Mouse (Mus musculus) adrenal gland (tissue): ENCODE data around the gene Pqlc2.

Source experiments
- intact Hi-C: fragments of 180-260 bp; cut with DNase I; formaldehyde crosslinking; loops from one replicate; pipeline ENCODE4 v1.15.1; 2025

Gene Pqlc2

DNA sequence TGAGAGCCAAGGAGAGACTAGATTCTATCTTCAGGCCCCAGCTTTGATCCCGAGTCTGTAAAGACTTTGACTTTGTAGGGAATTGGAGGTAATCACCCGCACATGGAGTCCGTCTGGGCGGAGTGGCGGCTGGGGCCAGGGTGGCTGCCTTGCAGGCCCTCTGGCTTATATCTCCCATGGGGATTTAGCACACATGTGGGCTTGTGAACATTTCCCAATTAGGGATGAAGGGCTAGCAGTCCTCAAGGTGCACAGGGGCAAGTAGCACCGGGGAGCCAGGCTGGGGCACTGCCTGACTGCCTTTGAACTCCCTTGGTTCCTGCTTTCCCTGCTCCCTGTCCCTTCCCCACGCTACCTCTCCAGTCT, 44.0 kb downstream of the Pqlc2 start:
- intact Hi-C loops: no loop called here

- intact Hi-C loops: no loop called here
Observed at GRCm38 (mm10) chr4:139265783-139266499, 44.6 kb downstream of the Pqlc2 start.

- intact Hi-C loops: no loop called here
Observed at GRCm38 (mm10) chr4:139262981-139263380, 47.5 kb downstream of the Pqlc2 start.

GRCm38 (mm10) chr4:139259302-139259871, 51.1 kb downstream of the Pqlc2 start:
- intact Hi-C loops: no loop called here

- intact Hi-C loops: no loop called here
Observed at GRCm38 (mm10) chr4:139258621-139259301, 51.7 kb downstream of the Pqlc2 start.

DNA sequence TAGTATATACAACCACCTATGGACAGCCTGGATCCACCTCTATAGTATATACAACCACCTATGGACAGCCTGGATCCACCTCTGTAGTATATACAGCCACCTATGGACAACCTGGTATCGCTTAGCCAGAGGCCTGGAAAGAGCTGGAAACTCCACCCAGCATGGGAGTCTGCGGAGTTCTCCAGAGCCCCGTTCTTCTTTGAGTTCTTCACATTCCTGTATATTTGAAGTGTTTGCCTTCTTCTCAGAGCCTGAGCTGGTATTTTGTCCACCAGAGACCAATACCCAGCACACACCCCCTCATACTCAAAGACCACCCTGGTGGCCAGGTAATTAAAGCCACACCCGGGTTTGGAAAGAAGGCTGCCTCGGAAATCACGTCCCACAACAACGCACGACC, 53.8 kb downstream of the Pqlc2 start:
- intact Hi-C loops: no loop called here

DNA sequence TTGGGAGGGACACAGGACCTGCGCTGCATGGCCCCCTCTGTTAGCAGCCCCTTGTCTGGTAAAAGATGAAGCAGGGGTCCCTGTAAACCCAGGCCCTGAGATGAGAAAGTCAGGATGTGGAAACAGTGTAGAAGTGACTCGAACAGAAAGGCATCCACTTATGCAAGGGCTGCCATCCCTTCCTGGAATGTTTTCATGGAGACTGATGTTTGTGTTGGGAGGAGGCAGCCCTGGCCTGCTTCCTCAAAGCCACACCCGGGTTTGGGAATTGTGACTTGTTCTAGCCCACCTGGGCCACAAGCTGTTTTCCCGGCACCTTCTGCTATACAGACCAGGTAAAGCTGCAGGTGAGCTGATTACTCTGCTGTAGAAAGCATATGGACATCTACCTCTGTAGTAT, 54.4 kb downstream of the Pqlc2 start:
- intact Hi-C loops: no loop called here

GRCm38 (mm10) chr4:139253206-139253605, 57.3 kb downstream of the Pqlc2 start:
- intact Hi-C loops: loop anchor here (5.0 kb wide), 1 partner anchor 166 kb away; no protein-coding TSS in a partner anchor

DNA sequence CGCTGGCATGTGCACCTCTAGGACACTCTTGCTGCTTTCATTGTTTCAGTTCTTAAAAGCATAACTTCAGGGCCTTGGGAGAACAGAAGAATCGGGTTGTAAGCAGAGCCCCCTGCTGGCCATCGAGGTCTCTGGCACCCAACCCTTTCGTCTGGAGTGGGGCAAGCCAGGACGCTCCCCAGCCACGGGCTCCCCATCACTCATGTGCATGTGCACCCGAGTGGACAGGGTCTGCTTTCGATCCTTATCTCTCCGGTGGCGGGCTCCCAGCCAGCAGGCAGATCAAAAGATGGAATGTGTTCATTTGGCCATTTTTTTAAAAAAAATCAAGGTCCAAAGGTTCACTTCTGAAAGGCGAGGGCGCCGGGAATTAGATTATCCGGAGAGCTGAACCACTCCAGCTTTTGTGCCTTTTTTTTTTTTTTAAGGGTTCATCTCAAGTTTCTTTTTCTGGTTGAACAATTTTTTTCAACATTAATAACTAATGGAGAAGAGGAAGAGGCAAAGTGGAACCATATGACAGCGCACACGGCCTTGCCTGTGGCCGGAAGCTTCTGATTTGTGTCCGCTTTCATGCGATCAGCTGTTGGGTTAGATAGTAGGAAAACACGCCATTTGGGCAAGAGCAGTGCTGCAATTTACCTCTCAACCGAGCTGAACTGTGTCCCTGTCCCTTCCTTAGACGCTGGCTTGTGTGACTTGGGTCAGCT, 58.3 kb downstream of the Pqlc2 start:
- intact Hi-C loops: loop anchor here (5.0 kb wide), 1 partner anchor 165 kb away; no protein-coding TSS in a partner anchor

GRCm38 (mm10) chr4:139250886-139251285, 59.6 kb downstream of the Pqlc2 start:
- intact Hi-C loops: loop anchor here (5.0 kb wide), 1 partner anchor 164 kb away; no protein-coding TSS in a partner anchor

DNA sequence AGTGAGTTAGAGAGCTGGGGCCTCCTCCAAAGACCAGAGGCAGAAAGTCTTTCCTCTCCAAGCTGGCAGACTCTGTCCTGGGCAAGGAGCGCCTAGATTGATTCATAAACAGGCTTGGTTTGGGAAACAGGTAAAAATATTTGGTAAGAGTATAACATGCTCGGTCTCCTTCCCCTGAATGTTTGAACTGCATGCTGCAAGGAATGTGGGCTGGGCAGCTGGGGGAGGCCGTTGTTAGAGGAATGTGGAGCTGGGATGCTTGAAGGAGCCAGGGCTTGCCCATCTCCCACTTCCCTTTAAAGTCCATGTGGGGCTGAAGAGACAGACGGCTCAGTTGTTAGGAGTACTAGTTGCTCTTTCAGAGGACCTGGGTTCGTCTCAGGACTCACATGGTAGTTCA, 60.5 kb downstream of the Pqlc2 start:
- intact Hi-C loops: loop anchor here (5.0 kb wide), 1 partner anchor 163 kb away; no protein-coding TSS in a partner anchor

- intact Hi-C loops: no loop called here
Observed at GRCm38 (mm10) chr4:139248736-139249135, 61.8 kb downstream of the Pqlc2 start.

DNA sequence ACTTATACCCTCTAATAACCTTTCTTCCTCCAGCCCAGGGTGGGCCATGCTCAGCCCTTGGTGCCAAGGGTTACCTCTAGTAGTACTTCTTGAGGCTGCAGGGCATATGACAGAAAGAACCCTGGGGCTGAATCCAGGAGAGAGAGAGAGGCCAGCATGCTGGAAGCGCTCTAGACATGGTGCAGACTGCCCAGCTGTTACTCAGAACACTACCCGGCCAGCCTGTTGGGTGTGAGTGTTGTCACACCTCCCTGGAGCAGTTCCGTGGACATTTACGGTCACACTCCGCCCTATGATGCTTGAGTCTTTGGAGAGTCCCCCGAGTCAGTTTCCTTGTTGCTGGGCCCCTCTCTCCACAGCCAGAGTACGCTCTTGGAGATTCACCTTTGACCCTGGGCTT, 62.5 kb downstream of the Pqlc2 start:
- intact Hi-C loops: no loop called here

DNA sequence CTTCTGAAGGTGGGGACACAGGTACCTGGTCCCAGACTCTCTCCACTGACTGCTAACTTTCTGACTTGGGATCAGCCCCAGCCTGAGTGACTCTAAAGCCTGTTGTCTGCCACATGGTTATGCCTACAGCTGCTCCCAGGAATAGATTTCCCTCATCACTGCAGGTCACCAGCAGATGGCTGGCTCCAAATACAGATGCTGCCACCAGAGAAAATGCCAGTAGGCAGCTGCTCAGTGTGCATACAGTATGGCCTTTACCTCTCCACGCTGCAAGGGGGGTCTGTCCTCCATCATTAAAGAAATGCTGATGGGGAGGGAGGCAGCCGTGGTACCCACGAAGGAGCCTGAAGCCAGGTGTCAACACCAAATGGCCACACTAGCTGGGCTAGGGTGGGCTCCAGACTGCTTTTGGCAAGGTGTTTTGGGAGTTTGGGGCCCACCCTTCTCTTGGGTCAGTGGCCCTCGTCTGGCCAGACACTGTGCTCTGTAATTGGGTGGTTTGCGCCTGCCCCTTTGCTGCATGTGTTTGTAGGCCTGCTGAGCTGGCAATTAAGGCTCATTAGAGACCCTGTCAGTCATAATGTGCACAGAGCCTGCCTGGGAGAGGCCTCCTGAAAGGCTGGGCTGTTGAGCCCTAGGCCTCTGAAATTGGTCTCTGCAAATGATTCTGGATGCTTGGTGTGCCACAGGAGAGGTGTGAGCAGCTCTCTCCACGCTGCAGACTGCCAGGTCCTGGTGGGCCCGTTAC, 64.2 kb downstream of the Pqlc2 start:
- intact Hi-C loops: no loop called here

DNA sequence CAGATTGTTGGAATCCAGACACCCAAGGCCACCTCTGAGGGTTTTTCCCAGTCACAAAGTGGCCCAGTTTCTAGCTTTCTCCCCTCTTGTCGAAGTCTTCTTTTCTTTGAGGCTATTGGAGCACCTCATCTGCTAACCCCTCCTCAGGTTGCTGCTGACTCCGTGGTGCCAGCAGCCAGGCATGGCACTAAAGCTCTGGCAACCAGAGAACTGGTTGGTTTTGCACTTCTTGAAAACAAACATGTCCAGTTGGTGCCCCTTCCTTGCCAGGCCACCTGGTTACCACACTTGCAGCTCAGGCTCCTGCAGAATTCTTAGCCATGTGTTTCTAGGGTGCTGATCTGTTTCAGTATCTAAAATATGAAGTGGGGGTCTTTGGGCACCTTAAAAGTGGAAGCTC, 65.0 kb downstream of the Pqlc2 start:
- intact Hi-C loops: no loop called here

- intact Hi-C loops: no loop called here
Observed at GRCm38 (mm10) chr4:139244766-139245165, 65.7 kb downstream of the Pqlc2 start.

DNA sequence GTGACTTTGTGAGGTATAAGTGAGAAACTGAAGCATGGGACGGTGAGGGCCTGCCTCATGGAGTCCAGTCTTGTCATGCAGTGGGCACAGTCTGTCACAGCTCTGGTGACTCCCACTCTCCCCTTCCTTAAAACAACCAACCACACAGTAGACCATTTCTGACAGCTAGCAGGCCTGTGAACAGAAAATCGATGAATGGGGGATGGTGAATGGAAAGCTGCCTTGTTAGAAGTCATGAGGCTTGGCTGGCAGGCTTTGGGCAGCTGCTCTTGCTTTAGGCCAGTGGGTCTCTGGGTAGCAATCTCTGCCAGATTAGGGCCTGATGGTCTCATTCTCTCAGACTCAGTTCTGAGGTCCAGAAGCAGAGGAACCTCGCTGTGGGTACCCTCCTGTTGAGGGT, 66.3 kb downstream of the Pqlc2 start:
- intact Hi-C loops: no loop called here
